Mouse (Mus musculus): Measurements from ENCODE around the gene 1700025B11Rik. TPM values are rescaled to one million over a fixed set of nuclear protein-coding genes. Genes with fewer than 3 reads are reported as not detected.

The 1700025B11Rik gene
- polyA plus RNA-seq, 1 experiment from 2014 or later, result not detected

Other genes starting within 250 kb of the 1700025B11Rik start
- not detected in 2 replicates for gene Apol7a, start 162.8 kb downstream of the 1700025B11Rik start, polyA plus RNA-seq (2014; fragmentation: Nextera tagmentation; extraction: Ambion mirVana)
- gene Apol9a, start 150.8 kb downstream of the 1700025B11Rik start, polyA plus RNA-seq (2014; fragmentation: Nextera tagmentation; extraction: Ambion mirVana), result not detected in 2 replicates
- gene Apol7b, start 114.4 kb downstream of the 1700025B11Rik start, polyA plus RNA-seq (2014; fragmentation: Nextera tagmentation; extraction: Ambion mirVana), result not detected in 2 replicates
- not detected in 2 replicates for gene Apol10a, start 84.8 kb downstream of the 1700025B11Rik start, polyA plus RNA-seq (2014; fragmentation: Nextera tagmentation; extraction: Ambion mirVana)
- not detected in 2 replicates for gene Apol11a, start 53.6 kb downstream of the 1700025B11Rik start, polyA plus RNA-seq (2014; fragmentation: Nextera tagmentation; extraction: Ambion mirVana)
- gene Apol7c, start 28.6 kb downstream of the 1700025B11Rik start, polyA plus RNA-seq (2014; fragmentation: Nextera tagmentation; extraction: Ambion mirVana), result not detected in 2 replicates
- gene Apol10b, start 34.2 kb upstream of the 1700025B11Rik start, polyA plus RNA-seq (2014; fragmentation: Nextera tagmentation; extraction: Ambion mirVana), result 0.09 and 0.18 TPM in 2 replicates
- not detected in 2 replicates for gene Gm36245, start 37.4 kb upstream of the 1700025B11Rik start, polyA plus RNA-seq (2014; fragmentation: Nextera tagmentation; extraction: Ambion mirVana)
- gene Apol11b, start 81.4 kb upstream of the 1700025B11Rik start, polyA plus RNA-seq (2014; fragmentation: Nextera tagmentation; extraction: Ambion mirVana), result not detected in 2 replicates
- gene Apol7e, start 137.0 kb upstream of the 1700025B11Rik start, polyA plus RNA-seq (2014; fragmentation: Nextera tagmentation; extraction: Ambion mirVana), result not detected in 2 replicates
- 0.34 TPM in 1 of 2 replicates, not detected in the other for gene Apol9b, start 167.1 kb upstream of the 1700025B11Rik start, polyA plus RNA-seq (2014; fragmentation: Nextera tagmentation; extraction: Ambion mirVana)
- gene Apol8, start 195.1 kb upstream of the 1700025B11Rik start, polyA plus RNA-seq (2014; fragmentation: Nextera tagmentation; extraction: Ambion mirVana), result not detected in 2 replicates